Mouse (Mus musculus): ENCODE measurements around the gene Abca4.
"Not testable (repeated sequence)": the region's sequence is repeated elsewhere in the genome, so short reads cannot be mapped to it uniquely, and the experiment has no call there.

- not testable (repeated sequence) for TF ChIP-seq POLR2A (IDR thresholded peaks at IDR 0.05; ENCODE audit: borderline replicate concordance, extremely low read depth, low read depth, low read length); CTCF (IDR thresholded peaks at IDR 0.05; ENCODE audit: insufficient read depth, low read length)
Measured at GRCm38 (mm10) chr3:122081634-122082033, 37.4 kb downstream of the Abca4 start.
